Mouse (Mus musculus) spleen, adult 2 months (tissue): ENCODE measurements around the gene Slc38a6.

Source experiments
- CTCF ChIP-seq: fragments of 200-500 bp; IDR thresholded peaks from 2 replicates; pipeline ENCODE4 v1.5.1; 2011; ENCODE audit warnings: mild to moderate bottlenecking, inconsistent platforms; ENCODE audit not compliant: insufficient read depth, insufficient read length, insufficient replicate concordance; ENCODE audit errors: extremely low read depth
- POLR2A ChIP-seq: fragments of 200-500 bp; IDR thresholded peaks from 2 replicates; pipeline ENCODE4 v1.6.1; 2011; ENCODE audit warnings: low read depth, low read length, inconsistent platforms

GRCm38 (mm10) chr12:73304636-73305035, 18.1 kb downstream of the Slc38a6 start:
- TF ChIP-seq CTCF, result no peak
- no peak for TF ChIP-seq POLR2A
